Mouse (Mus musculus): ENCODE results near the gene Adcy9. TPM values are rescaled to one million over a fixed set of nuclear protein-coding genes. Genes with fewer than 3 reads are reported as not detected.

The Adcy9 gene
- total RNA-seq, 1 experiment from 2014 or later, result 85.6 TPM

- no peak for DNase-seq
Measured at GRCm38 (mm10) chr16:4418776-4419545, 1.3 kb downstream of the Adcy9 start.

- no peak for DNase-seq
Measured at GRCm38 (mm10) chr16:4418072-4418471, 2.2 kb downstream of the Adcy9 start.

GRCm38 (mm10) chr16:4417455-4417854, 2.8 kb downstream of the Adcy9 start:
- DNase-seq, result no peak

GRCm38 (mm10) chr16:4414881-4415585, 5.3 kb downstream of the Adcy9 start:
- DNase-seq, result no peak

- DNase-seq, result no peak
Measured at GRCm38 (mm10) chr16:4413988-4414880, 6.1 kb downstream of the Adcy9 start.

- no peak for DNase-seq
Measured at GRCm38 (mm10) chr16:4413301-4413700, 7.0 kb downstream of the Adcy9 start.

GRCm38 (mm10) chr16:4412298-4412697, 8.0 kb downstream of the Adcy9 start:
- peak; percentile 57 for DNase-seq

- no peak for DNase-seq
Measured at GRCm38 (mm10) chr16:4411296-4411695, 9.0 kb downstream of the Adcy9 start.

- no peak for DNase-seq
Measured at GRCm38 (mm10) chr16:4407536-4407935, 12.8 kb downstream of the Adcy9 start.

GRCm38 (mm10) chr16:4406706-4407105, 13.6 kb downstream of the Adcy9 start:
- no peak for DNase-seq

GRCm38 (mm10) chr16:4406047-4406586, 14.2 kb downstream of the Adcy9 start:
- DNase-seq, result no peak

- DNase-seq, result no peak
Measured at GRCm38 (mm10) chr16:4404933-4405761, 15.2 kb downstream of the Adcy9 start.

- no peak for DNase-seq
Measured at GRCm38 (mm10) chr16:4401109-4401508, 19.2 kb downstream of the Adcy9 start.

GRCm38 (mm10) chr16:4399471-4400223, 20.7 kb downstream of the Adcy9 start:
- no peak for DNase-seq

- DNase-seq, result no peak
Measured at GRCm38 (mm10) chr16:4398782-4399181, 21.5 kb downstream of the Adcy9 start.

GRCm38 (mm10) chr16:4397636-4398035, 22.7 kb downstream of the Adcy9 start:
- no peak for DNase-seq

GRCm38 (mm10) chr16:4395687-4396341, 24.5 kb downstream of the Adcy9 start:
- no peak for DNase-seq

GRCm38 (mm10) chr16:4394991-4395590, 25.2 kb downstream of the Adcy9 start:
- DNase-seq, result no peak

GRCm38 (mm10) chr16:4383473-4384038, 36.7 kb downstream of the Adcy9 start:
- no peak for DNase-seq
